Mouse (Mus musculus): ENCODE measurements at regions not wholly inside any gene's neighbourhood (a gene's known extent, or its start where the extent isn't known, plus 50 kb on each side); places are given as distances from the start of the nearest gene placed in this dataset.

GRCm38 (mm10) chr11:90807343-90807742 lies 119.2 kb upstream of the Tom1l1 start:
- Histone ChIP-seq H3K27ac (ENCODE audit: insufficient read depth, low read length) (no peak overlapping the region), H3K4me3 (ENCODE audit: insufficient read depth, low read length) (no peak overlapping the region), H3K4me1 (ENCODE audit: control insufficient read depth, insufficient read depth, low read length) (no peaks in the 10 kb centered on the region)
- TF ChIP-seq CTCF (IDR thresholded peaks at IDR 0.05; ENCODE audit: borderline replicate concordance, insufficient read depth, low read length) (no peak), POLR2A (IDR thresholded peaks at IDR 0.05; ENCODE audit: low read depth, low read length) (no peak)

DNA sequence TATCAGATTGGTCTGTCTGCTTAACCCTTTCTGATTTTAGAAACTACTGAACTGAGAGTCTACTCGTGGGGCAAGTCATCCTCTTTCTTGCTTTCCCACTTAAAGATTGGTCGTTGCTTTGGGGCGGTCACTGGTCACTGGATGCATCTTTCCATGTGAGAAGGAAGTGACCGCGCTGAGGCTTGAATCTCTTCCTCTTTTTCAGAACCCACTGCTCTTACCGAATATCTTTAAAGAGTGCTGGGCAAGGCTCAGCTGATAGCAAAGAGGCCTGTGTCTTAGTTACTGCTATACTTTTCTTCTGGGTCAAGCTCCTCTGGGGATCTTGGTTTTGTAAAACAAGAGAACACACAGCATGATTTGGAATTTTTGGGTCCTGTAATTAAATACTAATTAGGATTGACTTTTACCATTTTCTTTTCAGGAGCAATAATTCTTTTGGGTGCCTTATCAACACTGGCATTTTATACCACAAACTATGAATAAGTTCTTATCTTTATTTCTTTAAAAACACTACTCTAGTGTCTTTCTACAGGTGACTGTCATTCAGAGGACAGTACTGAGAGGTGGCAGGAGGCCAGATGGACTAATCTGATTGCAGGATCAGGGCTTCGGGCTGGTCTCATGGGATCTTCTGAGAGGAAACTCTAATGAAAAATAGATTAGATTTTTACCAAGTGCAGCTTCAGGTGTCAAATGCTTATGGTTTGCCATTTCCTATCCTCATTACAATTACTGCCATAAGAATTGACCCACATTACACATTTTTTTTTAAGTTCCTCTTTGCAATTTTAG lies 114.6 kb upstream of the Tom1l1 start:
- TF ChIP-seq CTCF (IDR thresholded peaks at IDR 0.05; ENCODE audit: borderline replicate concordance, insufficient read depth, low read length) (no peak), POLR2A (IDR thresholded peaks at IDR 0.05; ENCODE audit: low read depth, low read length) (no peak)
- no peaks in the 10 kb centered on the region for H3K4me1 ChIP-seq (ENCODE audit: control insufficient read depth, insufficient read depth, low read length)
- H3K27ac ChIP-seq (ENCODE audit: insufficient read depth, low read length), result no peak overlapping the region
- H3K4me3 ChIP-seq (ENCODE audit: insufficient read depth, low read length), result no peak overlapping the region

DNA sequence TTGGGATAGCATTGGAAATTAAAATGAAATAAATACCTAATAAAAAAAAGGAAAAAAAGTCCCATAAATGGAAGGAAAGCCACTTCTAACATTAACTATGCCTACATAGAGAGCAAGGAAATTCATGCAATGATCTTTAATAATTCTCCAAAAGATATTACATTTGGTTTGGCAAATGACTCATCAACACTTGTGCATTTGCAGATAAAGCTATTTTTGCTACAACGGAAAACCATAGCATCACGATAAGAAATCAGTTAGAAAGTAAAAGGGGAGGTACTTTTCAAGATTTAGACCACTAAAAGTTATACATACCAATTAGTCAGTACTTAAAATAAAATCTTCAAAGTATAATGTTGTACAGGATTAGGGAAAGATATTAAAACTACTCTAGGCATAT lies 109.4 kb upstream of the Tom1l1 start:
- no peak for TF ChIP-seq CTCF (IDR thresholded peaks at IDR 0.05; ENCODE audit: borderline replicate concordance, insufficient read depth, low read length)
- TF ChIP-seq POLR2A (IDR thresholded peaks at IDR 0.05; ENCODE audit: low read depth, low read length), result no peak
- H3K4me3 ChIP-seq (ENCODE audit: insufficient read depth, low read length), result no peak overlapping the region
- no peaks in the 10 kb centered on the region for H3K4me1 ChIP-seq (ENCODE audit: control insufficient read depth, insufficient read depth, low read length)
- no peak overlapping the region for H3K27ac ChIP-seq (ENCODE audit: insufficient read depth, low read length)

- Histone ChIP-seq H3K4me1 (ENCODE audit: control insufficient read depth, insufficient read depth, low read length) (no peaks in the 10 kb centered on the region), H3K27ac (ENCODE audit: insufficient read depth, low read length) (no peak overlapping the region), H3K4me3 (ENCODE audit: insufficient read depth, low read length) (no peak overlapping the region)
- no peak for TF ChIP-seq CTCF (IDR thresholded peaks at IDR 0.05; ENCODE audit: borderline replicate concordance, insufficient read depth, low read length)
- TF ChIP-seq POLR2A (IDR thresholded peaks at IDR 0.05; ENCODE audit: low read depth, low read length), result no peak
These were observed 95.4 kb upstream of the Tom1l1 start for GRCm38 (mm10) chr11:90783537-90783936.

- H3K4me3 ChIP-seq (ENCODE audit: insufficient read depth, low read length), result no peak overlapping the region
- no peak overlapping the region for H3K27ac ChIP-seq (ENCODE audit: insufficient read depth, low read length)
- no peak for TF ChIP-seq CTCF (IDR thresholded peaks at IDR 0.05; ENCODE audit: borderline replicate concordance, insufficient read depth, low read length)
- no peak for TF ChIP-seq POLR2A (IDR thresholded peaks at IDR 0.05; ENCODE audit: low read depth, low read length)
- H3K4me1 ChIP-seq (ENCODE audit: control insufficient read depth, insufficient read depth, low read length), result no peaks in the 10 kb centered on the region
These were observed 94.8 kb upstream of the Tom1l1 start for GRCm38 (mm10) chr11:90782975-90783374.

DNA sequence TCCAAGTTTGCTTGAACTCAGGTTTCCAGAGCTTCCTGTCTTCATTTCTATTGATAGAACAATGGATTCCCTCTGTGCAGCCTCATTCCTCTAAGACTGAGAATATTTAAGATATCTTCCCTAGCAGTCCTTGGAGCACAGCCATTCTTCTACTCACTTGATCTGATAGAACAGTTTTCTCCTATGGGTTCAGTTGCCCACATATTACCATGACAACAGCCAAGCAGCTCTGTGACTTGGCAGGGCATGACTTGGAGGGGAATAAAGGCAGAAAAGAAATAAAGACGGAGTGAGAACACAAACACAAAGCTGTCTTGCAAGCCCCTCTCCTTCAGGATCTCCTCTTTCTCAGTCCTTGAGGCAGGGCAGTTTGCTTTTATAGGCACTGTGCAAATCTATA lies 87.6 kb upstream of the Tom1l1 start:
- no peak overlapping the region for H3K27ac ChIP-seq (ENCODE audit: insufficient read depth, low read length)
- no peak overlapping the region for H3K4me3 ChIP-seq (ENCODE audit: insufficient read depth, low read length)
- no peaks in the 10 kb centered on the region for H3K4me1 ChIP-seq (ENCODE audit: control insufficient read depth, insufficient read depth, low read length)
- TF ChIP-seq POLR2A (IDR thresholded peaks at IDR 0.05; ENCODE audit: low read depth, low read length) (no peak), CTCF (IDR thresholded peaks at IDR 0.05; ENCODE audit: borderline replicate concordance, insufficient read depth, low read length) (no peak)

- Histone ChIP-seq H3K4me3 (ENCODE audit: insufficient read depth, low read length) (no peak overlapping the region), H3K27ac (ENCODE audit: insufficient read depth, low read length) (no peak overlapping the region), H3K4me1 (ENCODE audit: control insufficient read depth, insufficient read depth, low read length) (no peaks in the 10 kb centered on the region)
- no peak for TF ChIP-seq CTCF (IDR thresholded peaks at IDR 0.05; ENCODE audit: borderline replicate concordance, insufficient read depth, low read length)
These were observed 67.8 kb upstream of the Tom1l1 start for GRCm38 (mm10) chr11:90755981-90756380.

GRCm38 (mm10) chr11:90748448-90748847 lies 60.3 kb upstream of the Tom1l1 start:
- TF ChIP-seq CTCF (IDR thresholded peaks at IDR 0.05; ENCODE audit: borderline replicate concordance, insufficient read depth, low read length) (no peak), POLR2A (IDR thresholded peaks at IDR 0.05; ENCODE audit: low read depth, low read length) (no peak)
- no peak overlapping the region for H3K4me3 ChIP-seq (ENCODE audit: insufficient read depth, low read length)
- no peaks in the 10 kb centered on the region for H3K4me1 ChIP-seq (ENCODE audit: control insufficient read depth, insufficient read depth, low read length)
- no peak overlapping the region for H3K27ac ChIP-seq (ENCODE audit: insufficient read depth, low read length)

DNA sequence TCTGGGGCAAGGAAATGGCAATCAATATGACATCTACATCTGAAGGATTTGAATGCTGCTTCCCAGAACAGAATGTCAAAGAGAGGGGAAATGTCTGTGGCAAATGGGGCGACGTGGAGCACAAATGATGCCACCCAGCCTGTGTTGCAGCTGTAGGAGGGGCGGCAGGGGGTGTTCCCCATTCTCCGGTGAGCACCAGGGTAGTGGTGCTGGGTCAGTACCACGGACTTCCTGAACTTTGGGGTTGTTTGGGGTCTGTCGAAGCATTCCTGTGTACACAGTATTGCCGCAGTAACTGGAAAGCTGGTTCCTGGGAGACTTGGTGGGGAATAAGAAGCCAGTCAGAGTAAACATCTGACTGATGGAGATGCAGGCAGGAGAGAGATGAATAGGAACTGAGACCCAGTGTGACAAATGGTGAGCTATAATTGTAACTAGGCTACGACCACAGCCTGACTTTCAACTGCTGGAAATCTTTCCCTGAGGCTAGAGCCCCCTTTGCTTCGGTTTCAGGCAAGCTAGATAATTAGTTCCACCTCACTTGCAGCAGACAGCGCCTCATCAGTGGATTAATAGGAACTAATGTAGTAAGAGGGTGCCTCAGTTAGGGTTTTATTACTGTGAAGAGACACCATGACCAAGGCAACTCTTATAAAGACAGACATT lies 53.9 kb upstream of the Tom1l1 start:
- no peak overlapping the region for H3K4me3 ChIP-seq (ENCODE audit: insufficient read depth, low read length)
- TF ChIP-seq POLR2A (IDR thresholded peaks at IDR 0.05; ENCODE audit: low read depth, low read length) (no peak), CTCF (IDR thresholded peaks at IDR 0.05; ENCODE audit: borderline replicate concordance, insufficient read depth, low read length) (no peak)
- H3K27ac ChIP-seq (ENCODE audit: insufficient read depth, low read length), result no peak overlapping the region
- H3K4me1 ChIP-seq (ENCODE audit: control insufficient read depth, insufficient read depth, low read length), result no peaks in the 10 kb centered on the region

DNA sequence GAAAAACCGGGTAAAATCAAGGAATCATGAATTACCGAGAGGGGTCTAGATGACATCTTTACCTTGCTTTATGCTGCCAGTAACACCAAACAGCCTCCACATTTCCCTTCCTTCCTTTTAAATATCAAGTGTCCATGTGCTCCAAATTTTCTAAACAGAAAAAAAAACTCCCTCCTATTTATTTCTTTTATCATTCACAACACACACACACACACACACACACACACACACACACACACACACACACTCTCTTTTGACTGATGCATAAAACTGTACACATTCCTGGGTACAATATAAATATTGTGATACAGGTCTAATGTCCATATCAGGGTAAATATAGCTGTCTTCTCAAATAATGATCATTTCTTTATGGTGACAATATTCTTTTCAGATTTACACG lies 51.3 kb upstream of the Tom1l1 start:
- Histone ChIP-seq H3K4me1 (ENCODE audit: control insufficient read depth, insufficient read depth, low read length) (no peaks in the 10 kb centered on the region), H3K27ac (ENCODE audit: insufficient read depth, low read length) (no peak overlapping the region), H3K4me3 (ENCODE audit: insufficient read depth, low read length) (no peak overlapping the region)
- TF ChIP-seq POLR2A (IDR thresholded peaks at IDR 0.05; ENCODE audit: low read depth, low read length) (no peak), CTCF (IDR thresholded peaks at IDR 0.05; ENCODE audit: borderline replicate concordance, insufficient read depth, low read length) (no peak)

Measured in embryonic fibroblast, embryonic 13.5 days (primary cell).